Mouse (Mus musculus) liver, embryonic 12.5 days (tissue): ENCODE measurements around the gene Aasdh. TPM values are rescaled to one million over a fixed set of nuclear protein-coding genes. Genes with fewer than 3 reads are reported as not detected.

Source experiments
- ATAC-seq: fragments of 200-750 bp; cut with Nextera tagmentation; 2 replicates; pipeline ENCODE4 v1.8.0; 2017; ENCODE audit warnings: moderate number of reproducible peaks, mild to moderate bottlenecking, moderate library complexity
- H3K27ac ChIP-seq: fragments of 300-500 bp; sonication (generic); 2 replicates; pipeline ENCODE4 v1.5.1; 2016; ENCODE audit warnings: mild to moderate bottlenecking
- H3K27me3 ChIP-seq: fragments of 300-500 bp; sonication (generic); replicated peaks from 2 replicates; pipeline ENCODE4 v1.6.1; 2016; ENCODE audit warnings: mild to moderate bottlenecking, moderate library complexity
- H3K36me3 ChIP-seq: fragments of 300-500 bp; sonication (generic); 2 replicates; pipeline ENCODE4 v1.6.1; 2016; ENCODE audit warnings: mild to moderate bottlenecking, moderate library complexity
- H3K4me1 ChIP-seq: fragments of 300-500 bp; sonication (generic); 2 replicates; pipeline ENCODE4 v1.6.1; 2016
- H3K4me2 ChIP-seq: fragments of 300-500 bp; sonication (generic); 2 replicates; pipeline ENCODE4 v1.6.1; 2016; ENCODE audit warnings: mild to moderate bottlenecking, moderate library complexity
- H3K4me3 ChIP-seq: fragments of 300-500 bp; sonication (generic); 2 replicates; pipeline ENCODE4 v1.5.1; 2016; ENCODE audit warnings: mild to moderate bottlenecking, moderate library complexity
- H3K9ac ChIP-seq: fragments of 300-500 bp; sonication (generic); 2 replicates; pipeline ENCODE4 v1.6.1; 2016; ENCODE audit warnings: mild to moderate bottlenecking, moderate library complexity
- H3K9me3 ChIP-seq: fragments of 300-500 bp; sonication (generic); replicated peaks from 2 replicates; pipeline ENCODE4 v1.6.1; 2016; ENCODE audit warnings: mild to moderate bottlenecking, moderate library complexity
- WGBS: fragments of 180-500 bp; shearing (Covaris S2); methylation state at CpG from one replicate; pipeline ENCODE4 v1.1.7; 2016; ENCODE audit not compliant: insufficient replicate concordance; 5-methylcytosine and 5-hydroxymethylcytosine counted together
- polyA plus RNA-seq: library from polyadenylated mRNA; unstranded; fragments of >200 nt; fragmentation: Nextera tagmentation; extraction: Ambion mirVana; gene quantifications from 2 replicates; pipeline ENCODE4 v1.2.1, GENCODE M21; 2016

Gene Aasdh
- polyA plus RNA-seq, 1 experiment from 2014 or later, result 12.5 TPM

- Histone ChIP-seq H3K4me1 (peaks cover 21% of the 10 kb centered on the region), H3K27me3 (no peaks in the 10 kb centered on the region), H3K4me2 (no peak overlapping the region), H3K4me3 (no peak overlapping the region), H3K27ac (no peak overlapping the region), H3K36me3 (peaks cover 27% of the 10 kb centered on the region), H3K9ac (no peak overlapping the region), H3K9me3 (no peaks in the 10 kb centered on the region)
- no peak for ATAC-seq
- 42% methylated on average over 4 of the region's 4 CpGs for WGBS
Observed at GRCm38 (mm10) chr5:76902131-76902530, 3.2 kb downstream of the Aasdh start.

GRCm38 (mm10) chr5:76893084-76893483 is 12.2 kb downstream of the Aasdh start:
- Histone ChIP-seq H3K4me3 (no peak overlapping the region), H3K9me3 (no peaks in the 10 kb centered on the region), H3K27ac (no peak overlapping the region), H3K4me2 (no peak overlapping the region), H3K4me1 (no peaks in the 10 kb centered on the region), H3K9ac (no peak overlapping the region), H3K27me3 (no peaks in the 10 kb centered on the region), H3K36me3 (peaks cover 87% of the 10 kb centered on the region)
- 76% methylated on average over 2 of the region's 2 CpGs for WGBS
- ATAC-seq, result no peak

GRCm38 (mm10) chr5:76892608-76893007 is 12.7 kb downstream of the Aasdh start:
- no peaks in the 10 kb centered on the region for H3K27me3 ChIP-seq
- no peaks in the 10 kb centered on the region for H3K4me1 ChIP-seq
- no peak overlapping the region for H3K9ac ChIP-seq
- H3K4me3 ChIP-seq, result no peak overlapping the region
- peaks cover 82% of the 10 kb centered on the region for H3K36me3 ChIP-seq
- ATAC-seq, result no peak
- H3K27ac ChIP-seq, result no peak overlapping the region
- H3K9me3 ChIP-seq, result no peaks in the 10 kb centered on the region
- H3K4me2 ChIP-seq, result no peak overlapping the region
- WGBS, result 48% methylated on average over 2 of the region's 2 CpGs

- 81% methylated on average over 2 of the region's 2 CpGs for WGBS
- no peaks in the 10 kb centered on the region for H3K9me3 ChIP-seq
- no peaks in the 10 kb centered on the region for H3K4me1 ChIP-seq
- H3K4me2 ChIP-seq, result no peak overlapping the region
- H3K27me3 ChIP-seq, result no peaks in the 10 kb centered on the region
- H3K36me3 ChIP-seq, result peaks cover 76% of the 10 kb centered on the region
- H3K4me3 ChIP-seq, result no peak overlapping the region
- no peak overlapping the region for H3K9ac ChIP-seq
- H3K27ac ChIP-seq, result no peak overlapping the region
- no peak for ATAC-seq
Observed at GRCm38 (mm10) chr5:76887011-76887410, 18.3 kb downstream of the Aasdh start.

- Histone ChIP-seq H3K36me3 (peaks cover 65% of the 10 kb centered on the region), H3K4me2 (no peak overlapping the region), H3K27ac (no peak overlapping the region), H3K9ac (no peak overlapping the region), H3K9me3 (no peaks in the 10 kb centered on the region), H3K27me3 (no peaks in the 10 kb centered on the region), H3K4me3 (no peak overlapping the region), H3K4me1 (no peaks in the 10 kb centered on the region)
- no peak for ATAC-seq
- WGBS, result 80% methylated on average over 1 of the region's 1 CpGs
Observed at GRCm38 (mm10) chr5:76884107-76884506, 21.2 kb downstream of the Aasdh start.

- Histone ChIP-seq H3K4me3 (no peak overlapping the region), H3K36me3 (peaks cover 51% of the 10 kb centered on the region), H3K9me3 (no peaks in the 10 kb centered on the region), H3K4me2 (no peak overlapping the region), H3K4me1 (no peaks in the 10 kb centered on the region), H3K27me3 (no peaks in the 10 kb centered on the region), H3K9ac (no peak overlapping the region), H3K27ac (no peak overlapping the region)
- no peak for ATAC-seq
- WGBS, result 87% methylated on average over 25 of the region's 25 CpGs
Observed at GRCm38 (mm10) chr5:76876106-76876758, 29.1 kb downstream of the Aasdh start.

GRCm38 (mm10) chr5:76869553-76869952 is 35.8 kb downstream of the Aasdh start:
- no peaks in the 10 kb centered on the region for H3K27me3 ChIP-seq
- no peak overlapping the region for H3K27ac ChIP-seq
- peak overlapping the region; percentile 52; the same call in 1 of the 2 replicates for H3K9ac ChIP-seq
- ATAC-seq, result no peak
- H3K4me3 ChIP-seq, result peak overlapping the region; percentile 52
- 40% methylated on average over 6 of the region's 6 CpGs for WGBS
- no peaks in the 10 kb centered on the region for H3K9me3 ChIP-seq
- H3K4me1 ChIP-seq, result peaks cover 7% of the 10 kb centered on the region; the same call in 1 of the 2 replicates
- peak overlapping the region; percentile 72 for H3K4me2 ChIP-seq
- peaks cover 20% of the 10 kb centered on the region for H3K36me3 ChIP-seq

- peaks cover 7% of the 10 kb centered on the region; the same call in 1 of the 2 replicates for H3K4me1 ChIP-seq
- H3K4me2 ChIP-seq, result peak overlapping the region; percentile 72
- H3K9ac ChIP-seq, result peak overlapping the region; percentile 52; the same call in 1 of the 2 replicates
- no peaks in the 10 kb centered on the region for H3K27me3 ChIP-seq
- H3K9me3 ChIP-seq, result no peaks in the 10 kb centered on the region
- H3K27ac ChIP-seq, result no peak overlapping the region
- peak overlapping the region; percentile 52 for H3K4me3 ChIP-seq
- H3K36me3 ChIP-seq, result peaks cover 17% of the 10 kb centered on the region
- 19% methylated on average over 16 of the region's 16 CpGs for WGBS
- ATAC-seq, result peak; percentile 82
Observed at GRCm38 (mm10) chr5:76868693-76869286, 36.5 kb downstream of the Aasdh start.

- Histone ChIP-seq H3K9me3 (no peaks in the 10 kb centered on the region), H3K36me3 (peaks cover 11% of the 10 kb centered on the region; the same call in 1 of the 2 replicates), H3K9ac (no peak overlapping the region), H3K27me3 (no peaks in the 10 kb centered on the region), H3K27ac (no peak overlapping the region), H3K4me3 (no peak overlapping the region), H3K4me2 (no peak overlapping the region), H3K4me1 (peaks cover 7% of the 10 kb centered on the region; the same call in 1 of the 2 replicates)
- ATAC-seq, result no peak
- WGBS, result 79% methylated on average over 8 of the region's 8 CpGs
Observed at GRCm38 (mm10) chr5:76866819-76867218, 38.5 kb downstream of the Aasdh start.

- Histone ChIP-seq H3K4me2 (no peak overlapping the region), H3K4me3 (no peak overlapping the region), H3K9ac (no peak overlapping the region), H3K27me3 (peaks cover 59% of the 10 kb centered on the region), H3K27ac (no peak overlapping the region), H3K36me3 (peaks cover 6% of the 10 kb centered on the region; the same call in 1 of the 2 replicates), H3K4me1 (peaks cover 20% of the 10 kb centered on the region), H3K9me3 (no peaks in the 10 kb centered on the region)
- no peak for ATAC-seq
- 58% methylated on average over 13 of the region's 13 CpGs for WGBS
Observed at GRCm38 (mm10) chr5:76858444-76858843, 46.9 kb downstream of the Aasdh start.

- peaks cover 20% of the 10 kb centered on the region for H3K4me1 ChIP-seq
- H3K27me3 ChIP-seq, result peaks cover 59% of the 10 kb centered on the region
- peaks cover 8% of the 10 kb centered on the region; the same call in 1 of the 2 replicates for H3K36me3 ChIP-seq
- H3K27ac ChIP-seq, result no peak overlapping the region
- peak overlapping the region; percentile 37 for H3K4me3 ChIP-seq
- 11% methylated on average over 62 of the region's 62 CpGs for WGBS
- H3K9ac ChIP-seq, result no peak overlapping the region
- H3K4me2 ChIP-seq, result peak overlapping the region; percentile 62
- ATAC-seq, result no peak
- no peaks in the 10 kb centered on the region for H3K9me3 ChIP-seq
Observed at GRCm38 (mm10) chr5:76857103-76858015, 48.0 kb downstream of the Aasdh start.
